Mouse (Mus musculus) right cerebral cortex, postnatal 25 days (tissue): Measurements from ENCODE around the gene Nxt1.

Source experiments
- DNase-seq: peaks from one replicate; pipeline ENCODE4 v3.0.0; 2022

The Nxt1 gene

GRCm38 (mm10) chr2:148672199-148673096, at the start of gene Nxt1:
Gene Nxt1, plus strand, starts transcription at chr2:148672601.
- DNase-seq, result peak; percentile 99

- DNase-seq, result no peak
These were observed 49.3 kb upstream of the Nxt1 start for GRCm38 (mm10) chr2:148623067-148623466.

- no peak for DNase-seq
These were observed 47.9 kb upstream of the Nxt1 start for GRCm38 (mm10) chr2:148624484-148624883.

GRCm38 (mm10) chr2:148627011-148627471, 45.4 kb upstream of the Nxt1 start:
- peak; percentile 10 for DNase-seq

- DNase-seq, result no peak
These were observed 41.4 kb upstream of the Nxt1 start for GRCm38 (mm10) chr2:148631011-148631410.

GRCm38 (mm10) chr2:148631602-148632001, 40.8 kb upstream of the Nxt1 start:
- DNase-seq, result no peak

- peak; percentile 29 for DNase-seq
These were observed 37.9 kb upstream of the Nxt1 start for GRCm38 (mm10) chr2:148634466-148634865.

GRCm38 (mm10) chr2:148642610-148643370, 29.6 kb upstream of the Nxt1 start:
- no peak for DNase-seq

- no peak for DNase-seq
These were observed 27.9 kb upstream of the Nxt1 start for GRCm38 (mm10) chr2:148644421-148645000.

GRCm38 (mm10) chr2:148650587-148651357, 21.6 kb upstream of the Nxt1 start:
- no peak for DNase-seq

GRCm38 (mm10) chr2:148654961-148655360, 17.4 kb upstream of the Nxt1 start:
- DNase-seq, result peak; percentile 74

GRCm38 (mm10) chr2:148663458-148663857, 8.9 kb upstream of the Nxt1 start:
- no peak for DNase-seq

GRCm38 (mm10) chr2:148677801-148678200, 5.4 kb downstream of the Nxt1 start:
- peak; percentile 83 for DNase-seq

GRCm38 (mm10) chr2:148679346-148679745, 6.9 kb downstream of the Nxt1 start:
- peak; percentile 31 for DNase-seq

- peak; percentile 99 for DNase-seq
These were observed 8.4 kb downstream of the Nxt1 start, which contains the start of gene Gzf1 for GRCm38 (mm10) chr2:148680775-148681291. Gene Gzf1, plus strand, starts transcription at chr2:148681023.

GRCm38 (mm10) chr2:148681461-148681891, 9.1 kb downstream of the Nxt1 start:
- no peak for DNase-seq

- no peak for DNase-seq
These were observed 10.6 kb downstream of the Nxt1 start for GRCm38 (mm10) chr2:148683031-148683430.

GRCm38 (mm10) chr2:148684972-148685371, 12.6 kb downstream of the Nxt1 start:
- no peak for DNase-seq

- DNase-seq, result no peak
These were observed 13.3 kb downstream of the Nxt1 start for GRCm38 (mm10) chr2:148685709-148686108.

GRCm38 (mm10) chr2:148686862-148687261, 14.5 kb downstream of the Nxt1 start:
- no peak for DNase-seq

- no peak for DNase-seq
These were observed 15.6 kb downstream of the Nxt1 start for GRCm38 (mm10) chr2:148687971-148688370.
